Mouse (Mus musculus): ENCODE data around the gene Sorbs1. TPM values are rescaled to one million over a fixed set of nuclear protein-coding genes. Genes with fewer than 3 reads are reported as not detected.

The Sorbs1 gene
- total RNA-seq, 1 experiment: 18.0 TPM

DNA sequence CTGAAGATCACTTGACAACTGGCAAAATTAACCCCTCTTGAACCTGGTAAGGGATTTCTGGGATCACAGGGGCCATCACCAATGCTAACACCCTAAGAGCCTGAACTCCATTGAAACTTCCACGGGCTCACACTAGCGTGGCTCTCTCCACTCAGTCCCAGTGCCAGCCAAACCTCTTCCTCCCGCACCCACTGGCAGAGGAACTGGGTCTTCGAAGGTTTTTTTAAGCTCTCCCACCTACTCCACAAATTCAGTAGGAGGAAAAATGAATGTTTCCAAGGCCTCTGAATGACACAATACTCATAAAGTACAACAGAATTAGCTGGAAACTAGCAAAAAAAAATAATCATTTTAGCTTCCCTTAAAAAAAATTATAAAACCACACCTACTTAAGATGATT lies 58.3 kb downstream of the Sorbs1 start:
- Histone ChIP-seq H3K9me3 (ENCODE audit: control insufficient read depth, insufficient read depth, low read depth, low read length) (no peaks in the 10 kb centered on the region), H3K27ac (ENCODE audit: insufficient read depth, low read depth, low read length, poor library complexity, severe bottlenecking) (no peak overlapping the region), H3K9ac (ENCODE audit: insufficient read depth, low read depth, low read length, poor library complexity, severe bottlenecking) (no peak overlapping the region), H3K36me3 (ENCODE audit: control insufficient read depth, insufficient read depth, low read length, poor library complexity, severe bottlenecking) (no peaks in the 10 kb centered on the region), H3K4me1 (ENCODE audit: control insufficient read depth in 2 of 2, insufficient read depth in 2 of 2, low read length in 2 of 2, poor library complexity in 1 of 2) (peaks cover 2 to 8% of the 10 kb centered on the region in 2 experiments; a peak in 2 of 4 replicates), H3K4me3 (ENCODE audit: insufficient read depth in 1 of 2, low read depth in 1 of 2, low read length in 2 of 2, poor library complexity in 1 of 2, severe bottlenecking in 1 of 2) (no peak overlapping the region)
- TF ChIP-seq MAFK (IDR thresholded peaks at IDR 0.05; ENCODE audit: insufficient read depth, low read depth, low read length) (no peak), ZNF384 (IDR thresholded peaks at IDR 0.05; ENCODE audit: low read depth, low read length) (no peak), HCFC1 (IDR thresholded peaks at IDR 0.05; ENCODE audit: borderline replicate concordance, insufficient read depth, low read length) (no peak), ZC3H11A (IDR thresholded peaks at IDR 0.05; ENCODE audit: borderline replicate concordance, low read depth, low read length) (no peak), CHD2 (IDR thresholded peaks at IDR 0.05; ENCODE audit: low read depth, low read length) (no peak)
- in situ Hi-C loops (cut with MboI; ENCODE audit: low sequenced_read_pairs in 2 of 2, unreplicated experiment in 2 of 2): no loop called here
- no peak for DNase-seq (ENCODE audit: low read depth, low spot score)

DNA sequence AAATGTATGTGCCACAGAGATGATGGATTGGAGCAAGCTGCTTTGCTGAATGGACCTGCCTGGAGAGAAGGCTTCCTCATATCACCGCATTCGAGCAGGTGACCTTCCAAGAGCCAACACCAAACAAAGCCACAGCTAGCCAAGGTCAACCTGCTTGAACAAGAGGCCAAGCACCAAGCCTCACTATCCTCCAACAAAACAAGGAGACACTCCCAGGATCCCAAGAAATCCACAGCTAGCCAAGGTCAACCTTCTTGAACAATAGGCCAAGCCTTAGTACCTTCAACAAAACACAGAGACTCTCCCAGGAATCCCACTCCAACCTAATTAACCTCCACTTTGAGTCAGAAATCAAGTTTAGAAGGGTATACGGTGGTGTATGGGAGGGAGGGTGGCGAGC lies 59.5 kb downstream of the Sorbs1 start:
- Histone ChIP-seq H3K4me1 (ENCODE audit: control insufficient read depth in 2 of 2, insufficient read depth in 2 of 2, low read length in 2 of 2, poor library complexity in 1 of 2) (peaks cover 2 to 8% of the 10 kb centered on the region in 2 experiments; a peak in 2 of 4 replicates), H3K36me3 (ENCODE audit: control insufficient read depth, insufficient read depth, low read length, poor library complexity, severe bottlenecking) (no peaks in the 10 kb centered on the region), H3K9me3 (ENCODE audit: control insufficient read depth, insufficient read depth, low read depth, low read length) (no peaks in the 10 kb centered on the region), H3K9ac (ENCODE audit: insufficient read depth, low read depth, low read length, poor library complexity, severe bottlenecking) (no peak overlapping the region), H3K27ac (ENCODE audit: insufficient read depth, low read depth, low read length, poor library complexity, severe bottlenecking) (no peak overlapping the region), H3K4me3 (ENCODE audit: insufficient read depth in 1 of 2, low read depth in 1 of 2, low read length in 2 of 2, poor library complexity in 1 of 2, severe bottlenecking in 1 of 2) (no peak overlapping the region)
- in situ Hi-C loops (cut with MboI; ENCODE audit: low sequenced_read_pairs in 2 of 2, unreplicated experiment in 2 of 2): no loop called here
- TF ChIP-seq ZC3H11A (IDR thresholded peaks at IDR 0.05; ENCODE audit: borderline replicate concordance, low read depth, low read length) (no peak), ZNF384 (IDR thresholded peaks at IDR 0.05; ENCODE audit: low read depth, low read length) (no peak), CHD2 (IDR thresholded peaks at IDR 0.05; ENCODE audit: low read depth, low read length) (no peak), MAFK (IDR thresholded peaks at IDR 0.05; ENCODE audit: insufficient read depth, low read depth, low read length) (no peak), HCFC1 (IDR thresholded peaks at IDR 0.05; ENCODE audit: borderline replicate concordance, insufficient read depth, low read length) (no peak)
- DNase-seq (ENCODE audit: low read depth, low spot score): peak; percentile 45

DNA sequence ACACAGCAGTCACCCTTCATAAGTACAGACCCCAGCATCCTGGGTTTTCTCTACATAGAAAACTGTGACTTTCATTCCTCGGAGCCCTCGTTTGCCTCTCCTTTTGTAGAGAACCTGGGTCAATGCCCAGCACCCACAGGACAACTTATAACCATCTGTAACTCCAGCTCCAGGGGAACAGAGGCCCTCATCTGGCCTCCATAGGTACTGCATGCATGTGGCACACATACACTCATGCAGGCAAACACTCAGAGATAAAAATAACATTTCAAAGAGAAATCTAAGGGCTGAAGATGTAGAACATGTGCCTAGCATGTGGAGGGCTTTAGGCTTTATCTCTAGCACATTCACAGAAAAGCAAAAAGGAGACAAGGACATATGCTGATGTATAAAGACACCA lies 61.4 kb downstream of the Sorbs1 start:
- peaks cover 2 to 8% of the 10 kb centered on the region in 2 experiments; a peak in 2 of 4 replicates for H3K4me1 ChIP-seq (ENCODE audit: control insufficient read depth in 2 of 2, insufficient read depth in 2 of 2, low read length in 2 of 2, poor library complexity in 1 of 2)
- no peak for DNase-seq (ENCODE audit: low read depth, low spot score)
- H3K36me3 ChIP-seq (ENCODE audit: control insufficient read depth, insufficient read depth, low read length, poor library complexity, severe bottlenecking): no peaks in the 10 kb centered on the region
- no peak overlapping the region for H3K4me3 ChIP-seq (ENCODE audit: insufficient read depth in 1 of 2, low read depth in 1 of 2, low read length in 2 of 2, poor library complexity in 1 of 2, severe bottlenecking in 1 of 2)
- TF ChIP-seq MAFK (IDR thresholded peaks at IDR 0.05; ENCODE audit: insufficient read depth, low read depth, low read length) (no peak), HCFC1 (IDR thresholded peaks at IDR 0.05; ENCODE audit: borderline replicate concordance, insufficient read depth, low read length) (no peak), ZC3H11A (IDR thresholded peaks at IDR 0.05; ENCODE audit: borderline replicate concordance, low read depth, low read length) (no peak), CHD2 (IDR thresholded peaks at IDR 0.05; ENCODE audit: low read depth, low read length) (no peak), ZNF384 (IDR thresholded peaks at IDR 0.05; ENCODE audit: low read depth, low read length) (no peak)
- no peaks in the 10 kb centered on the region for H3K9me3 ChIP-seq (ENCODE audit: control insufficient read depth, insufficient read depth, low read depth, low read length)
- no peak overlapping the region for H3K27ac ChIP-seq (ENCODE audit: insufficient read depth, low read depth, low read length, poor library complexity, severe bottlenecking)
- no peak overlapping the region for H3K9ac ChIP-seq (ENCODE audit: insufficient read depth, low read depth, low read length, poor library complexity, severe bottlenecking)
- in situ Hi-C loops (cut with MboI; ENCODE audit: low sequenced_read_pairs in 2 of 2, unreplicated experiment in 2 of 2): no loop called here

DNA sequence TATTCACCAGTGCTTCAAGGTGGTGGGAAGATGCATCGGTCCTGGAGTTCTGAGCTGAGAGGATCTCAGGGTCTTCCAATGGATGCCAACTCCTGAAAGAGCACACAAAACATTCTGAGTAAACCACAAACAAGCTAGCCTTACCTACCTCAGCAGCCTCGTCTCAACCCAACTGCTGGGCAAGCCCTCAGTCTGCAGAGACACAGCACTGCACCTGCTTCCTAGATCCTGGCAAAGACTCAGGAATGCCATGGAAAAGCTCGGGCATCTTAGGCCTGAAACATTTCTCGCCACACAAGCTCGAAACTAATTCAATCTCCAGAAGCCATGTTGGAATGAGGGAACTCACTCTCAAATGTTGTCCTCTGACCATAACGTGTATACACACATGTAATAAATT lies 62.3 kb downstream of the Sorbs1 start:
- Histone ChIP-seq H3K9ac (ENCODE audit: insufficient read depth, low read depth, low read length, poor library complexity, severe bottlenecking) (no peak overlapping the region), H3K4me3 (ENCODE audit: insufficient read depth in 1 of 2, low read depth in 1 of 2, low read length in 2 of 2, poor library complexity in 1 of 2, severe bottlenecking in 1 of 2) (no peak overlapping the region), H3K36me3 (ENCODE audit: control insufficient read depth, insufficient read depth, low read length, poor library complexity, severe bottlenecking) (no peaks in the 10 kb centered on the region), H3K9me3 (ENCODE audit: control insufficient read depth, insufficient read depth, low read depth, low read length) (no peaks in the 10 kb centered on the region), H3K4me1 (ENCODE audit: control insufficient read depth in 2 of 2, insufficient read depth in 2 of 2, low read length in 2 of 2, poor library complexity in 1 of 2) (peaks cover 2 to 8% of the 10 kb centered on the region in 2 experiments; a peak in 2 of 4 replicates), H3K27ac (ENCODE audit: insufficient read depth, low read depth, low read length, poor library complexity, severe bottlenecking) (no peak overlapping the region)
- in situ Hi-C loops (cut with MboI; ENCODE audit: low sequenced_read_pairs in 2 of 2, unreplicated experiment in 2 of 2): no loop called here
- TF ChIP-seq CHD2 (IDR thresholded peaks at IDR 0.05; ENCODE audit: low read depth, low read length): no peak
- no peak for TF ChIP-seq HCFC1 (IDR thresholded peaks at IDR 0.05; ENCODE audit: borderline replicate concordance, insufficient read depth, low read length)
- no peak for TF ChIP-seq MAFK (IDR thresholded peaks at IDR 0.05; ENCODE audit: insufficient read depth, low read depth, low read length)
- TF ChIP-seq ZNF384 (IDR thresholded peaks at IDR 0.05; ENCODE audit: low read depth, low read length): no peak
- no peak for TF ChIP-seq ZC3H11A (IDR thresholded peaks at IDR 0.05; ENCODE audit: borderline replicate concordance, low read depth, low read length)
- DNase-seq (ENCODE audit: low read depth, low spot score): no peak

DNA sequence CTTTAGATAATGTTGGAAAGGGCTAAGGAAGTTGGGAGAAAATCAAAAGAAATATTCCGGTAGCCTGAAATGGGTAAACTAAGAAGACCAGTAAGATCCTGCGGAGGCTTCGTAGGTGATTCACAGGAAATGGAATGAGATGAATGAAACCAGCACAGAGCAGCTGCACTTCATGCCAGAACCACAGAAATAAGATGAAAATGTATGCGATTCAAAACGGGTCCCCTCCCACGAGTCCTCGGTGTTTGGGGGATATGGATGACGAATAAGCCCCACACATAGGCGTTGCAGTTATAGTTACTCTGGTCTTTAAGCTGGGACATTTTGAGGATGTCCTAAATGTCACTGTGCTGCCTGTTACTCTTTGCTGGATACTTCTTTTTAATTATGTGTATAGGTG lies 67.1 kb downstream of the Sorbs1 start:
- H3K36me3 ChIP-seq (ENCODE audit: control insufficient read depth, insufficient read depth, low read length, poor library complexity, severe bottlenecking): no peaks in the 10 kb centered on the region
- no peak overlapping the region for H3K9ac ChIP-seq (ENCODE audit: insufficient read depth, low read depth, low read length, poor library complexity, severe bottlenecking)
- no peaks in the 10 kb centered on the region for H3K4me1 ChIP-seq (ENCODE audit: control insufficient read depth in 2 of 2, insufficient read depth in 2 of 2, low read length in 2 of 2, poor library complexity in 1 of 2)
- no peaks in the 10 kb centered on the region for H3K9me3 ChIP-seq (ENCODE audit: control insufficient read depth, insufficient read depth, low read depth, low read length)
- no peak overlapping the region for H3K27ac ChIP-seq (ENCODE audit: insufficient read depth, low read depth, low read length, poor library complexity, severe bottlenecking)
- no peak for TF ChIP-seq ZNF384 (IDR thresholded peaks at IDR 0.05; ENCODE audit: low read depth, low read length)
- TF ChIP-seq MAFK (IDR thresholded peaks at IDR 0.05; ENCODE audit: insufficient read depth, low read depth, low read length): no peak
- no peak for TF ChIP-seq CHD2 (IDR thresholded peaks at IDR 0.05; ENCODE audit: low read depth, low read length)
- TF ChIP-seq ZC3H11A (IDR thresholded peaks at IDR 0.05; ENCODE audit: borderline replicate concordance, low read depth, low read length): no peak
- TF ChIP-seq HCFC1 (IDR thresholded peaks at IDR 0.05; ENCODE audit: borderline replicate concordance, insufficient read depth, low read length): no peak
- H3K4me3 ChIP-seq (ENCODE audit: insufficient read depth in 1 of 2, low read depth in 1 of 2, low read length in 2 of 2, poor library complexity in 1 of 2, severe bottlenecking in 1 of 2): no peak overlapping the region
- in situ Hi-C loops (cut with MboI; ENCODE audit: low sequenced_read_pairs in 2 of 2, unreplicated experiment in 2 of 2): no loop called here
- no peak for DNase-seq (ENCODE audit: low read depth, low spot score)

All from ES-E14 (cell line).